8 mouse cellular contexts compared by ENCODE assay signal in the genomic region with DNA sequence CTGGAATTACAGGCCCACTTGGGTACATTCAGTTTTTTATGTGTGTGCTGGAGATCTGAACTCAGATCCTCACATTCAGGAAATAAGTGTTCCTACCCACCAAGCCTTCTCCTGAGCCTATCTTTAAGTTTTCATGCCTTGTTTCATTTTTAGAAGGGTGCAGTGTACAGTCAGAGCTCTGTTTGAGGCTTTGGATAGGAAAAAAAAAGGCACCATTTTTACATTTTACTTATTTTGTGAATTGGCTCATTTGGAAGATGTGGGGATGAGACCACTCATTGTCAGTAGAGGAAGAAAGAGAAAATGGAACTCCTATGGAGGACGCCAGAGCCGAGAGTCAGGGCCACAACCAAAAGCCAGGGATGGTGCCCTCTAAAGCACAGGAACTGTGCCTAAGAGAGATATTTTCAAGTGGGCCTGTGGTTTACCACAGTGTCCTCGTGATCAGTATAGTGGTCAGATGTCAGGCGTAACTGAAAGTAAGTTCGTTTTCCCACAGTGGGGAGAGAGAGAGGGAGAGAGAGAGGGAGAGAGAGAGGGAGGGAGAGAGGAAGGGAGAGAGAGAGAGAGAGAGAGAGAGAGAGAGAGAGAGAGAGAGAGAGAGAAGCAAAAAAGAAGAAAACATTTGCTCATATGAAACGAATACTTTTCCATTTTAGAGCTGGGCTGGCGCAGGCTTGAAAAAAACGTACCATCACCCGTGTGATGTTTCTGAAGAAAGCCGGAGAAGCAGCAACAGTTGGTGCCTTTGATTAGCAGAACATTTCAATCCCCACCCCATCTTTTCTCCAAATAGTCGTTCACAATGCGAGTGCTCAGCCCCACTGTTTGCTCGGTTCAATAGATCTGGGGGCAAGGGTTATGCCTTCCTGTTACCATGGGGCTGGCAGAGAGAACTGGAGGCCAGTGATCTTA.
A peak's percentile ranks its signal among the peaks of the same experiment; 100 is the strongest.
DNase-seq lines count a peak whose midpoint lies in the region; ATAC-seq and TF ChIP-seq lines count a peak whose summit lies in the region.

No protein-coding gene starts in this region.

- no peaks in the 10 kb centered on the region for H3K36me3 ChIP-seq in C2C12 (ENCODE audit: control insufficient read depth, insufficient read depth)

- TF ChIP-seq CTCF in C2C12 (IDR thresholded peaks at IDR 0.05; ENCODE audit: control insufficient read depth, insufficient read depth, insufficient read length) = no peak

- no peaks in the 10 kb centered on the region for H3K79me2 ChIP-seq in C2C12 (ENCODE audit: control insufficient read depth, insufficient read depth)

- no peak overlapping the region for H3ac ChIP-seq in C2C12 (ENCODE audit: control insufficient read depth, insufficient read length, low read depth)

- no peak overlapping the region for H3K4me3 ChIP-seq in C2C12 (ENCODE audit: insufficient read depth, poor library complexity, severe bottlenecking)

- no peak for DNase-seq in frontal cortex, adult 2 months (ENCODE audit: extremely low spot score in 1 of 2, low spot score in 1 of 2)
- DNase-seq in cerebellum, postnatal 14 days = no peak
- DNase-seq in frontal cortex, postnatal 10 days (ENCODE audit: low spot score in 2 of 2) = no peak
- DNase-seq in adipocyte (ENCODE audit: low spot score) = no peak

- no peaks in the 10 kb centered on the region for H3K79me3 ChIP-seq in C2C12 (ENCODE audit: low read depth)

- no peaks in the 10 kb centered on the region for H3K27me3 ChIP-seq in C2C12 (ENCODE audit: control insufficient read depth, insufficient read depth, insufficient read length)

- 0 out of 2 replicates have a peak, but pooled peaks have one; percentile 7 for ATAC-seq in frontal cortex, adult (ENCODE audit: low TSS enrichment)
- ATAC-seq in granulocyte monocyte progenitor cell, adult 5-6 weeks (replicated peaks; ENCODE audit: poor library complexity, severe bottlenecking) = peak; percentile 96
- ATAC-seq in monocyte, adult 5-6 weeks (replicated peaks; ENCODE audit: insufficient number of reproducible peaks, low FRiP score, low TSS enrichment, poor library complexity, severe bottlenecking) = peak; percentile 96

TF ChIP-seq in C2C12, 6 proteins besides CTCF, POLR2A, EP300 and RAD21:
- TF ChIP-seq USF1 (IDR thresholded peaks at IDR 0.05; ENCODE audit: low read depth) (peak; percentile 88), FOSL1 (IDR thresholded peaks at IDR 0.05; ENCODE audit: insufficient read depth, low read length, poor library complexity, severe bottlenecking) (no peak), CEBPB (IDR thresholded peaks at IDR 0.05; ENCODE audit: low read depth) (no peak)

Comparison
In these comparisons a context has a peak if more than half of its experiments do, and no peak if none do; other contexts are left out.
1. ATAC-seq: peak in every context shown above with its lines; median percentile 96 in granulocyte monocyte progenitor cell, adult 5-6 weeks; 96 in monocyte, adult 5-6 weeks; 7 in frontal cortex, adult.